Mouse (Mus musculus) stomach, embryonic 16.5 days (tissue): ENCODE results near the gene Srgap1. TPM values are rescaled to one million over a fixed set of nuclear protein-coding genes. Genes with fewer than 3 reads are reported as not detected.

ENCODE experiments used
- ATAC-seq: fragments of 200-750 bp; cut with Nextera tagmentation; 2 replicates; pipeline ENCODE4 v1.8.0; 2017; ENCODE audit warnings: moderate number of reproducible peaks, moderate TSS enrichment; ENCODE audit not compliant: insufficient read depth, low FRiP score
- H3K27ac ChIP-seq: fragments of 300-500 bp; sonication (generic); 2 replicates; pipeline ENCODE4 v1.5.1; 2014; ENCODE audit warnings: low read length
- H3K27me3 ChIP-seq: fragments of 300-500 bp; sonication (generic); 2 replicates; pipeline ENCODE4 v1.6.1; 2014; ENCODE audit warnings: low read length, control low read depth, mixed read lengths; ENCODE audit not compliant: control insufficient read depth, insufficient read depth
- H3K36me3 ChIP-seq: fragments of 300-500 bp; sonication (generic); 2 replicates; pipeline ENCODE4 v1.6.1; 2014; ENCODE audit warnings: low read length; ENCODE audit not compliant: control insufficient read depth, insufficient read depth
- H3K4me1 ChIP-seq: fragments of 300-500 bp; sonication (generic); 2 replicates; pipeline ENCODE4 v1.6.1; 2014; ENCODE audit warnings: low read length, control low read depth, mixed read lengths; ENCODE audit not compliant: control insufficient read depth, insufficient read depth
- H3K4me2 ChIP-seq: fragments of 300-500 bp; sonication (generic); 2 replicates; pipeline ENCODE4 v1.6.1; 2014; ENCODE audit warnings: low read depth, low read length, mixed read lengths
- H3K4me3 ChIP-seq: fragments of 300-500 bp; sonication (generic); replicated peaks from 2 replicates; pipeline ENCODE4 v1.5.1; 2014; ENCODE audit warnings: mild to moderate bottlenecking, low read length
- H3K9ac ChIP-seq: fragments of 300-500 bp; sonication (generic); 2 replicates; pipeline ENCODE4 v1.6.1; 2014; ENCODE audit warnings: low read length
- H3K9me3 ChIP-seq: fragments of 300-500 bp; sonication (generic); replicated peaks from 2 replicates; pipeline ENCODE4 v1.6.1; 2016; ENCODE audit warnings: low read length, control low read depth; ENCODE audit not compliant: control insufficient read depth
- WGBS: fragments of 180-500 bp; shearing (Covaris S2); extraction: QIAGEN DNeasy Blood & Tissue Kit; methylation state at CpG from one replicate; pipeline ENCODE4 v1.1.7; 2014; 5-methylcytosine and 5-hydroxymethylcytosine counted together
- polyA plus RNA-seq: library from polyadenylated mRNA; unstranded; fragments of >200 nt; fragmentation: Nextera tagmentation; extraction: Ambion mirVana; gene quantifications from 2 replicates; pipeline ENCODE4 v1.2.1, GENCODE M21; 2015

Srgap1 gene
- 5.6 and 6.0 TPM in 2 replicates for polyA plus RNA-seq

DNA sequence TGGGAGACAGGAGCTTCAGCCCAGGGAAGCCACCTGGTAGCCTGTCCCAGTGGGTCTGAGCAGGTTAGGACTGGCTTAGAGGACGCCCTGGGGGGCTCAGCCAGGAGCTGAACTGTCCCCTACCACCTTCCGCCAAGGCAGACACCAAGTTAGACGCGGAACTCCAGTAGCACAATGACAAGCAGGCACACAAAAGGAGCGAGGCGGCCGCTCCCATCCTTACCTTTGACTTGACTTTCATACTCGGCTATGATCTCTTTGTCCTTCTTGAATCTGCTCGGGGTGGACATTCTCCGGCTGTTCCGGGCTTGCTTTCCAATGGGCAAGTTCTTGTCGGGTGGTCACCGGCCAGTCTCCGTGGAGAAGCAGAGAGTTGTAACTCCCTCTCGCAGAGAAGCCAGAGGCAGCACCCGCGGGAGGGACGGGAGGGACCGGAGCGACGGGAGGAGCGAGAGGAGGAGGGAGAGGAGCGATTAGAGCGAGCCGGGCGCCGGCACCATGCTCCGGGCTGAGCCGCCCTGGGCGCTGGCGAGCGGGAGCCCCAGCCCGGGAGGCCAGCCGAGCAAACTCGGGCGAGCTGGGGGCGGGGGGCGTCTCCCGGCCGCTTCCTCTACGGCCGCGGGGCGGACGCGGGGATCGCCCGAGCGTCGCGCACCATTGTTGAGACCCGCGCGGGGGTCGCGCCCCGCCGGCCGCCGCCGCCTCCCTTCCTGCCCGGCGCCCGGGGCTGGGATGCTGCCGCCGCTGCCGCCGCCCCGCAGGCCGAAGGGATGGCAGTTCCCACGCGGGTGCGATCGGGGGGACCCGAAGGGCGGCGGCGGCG, at the start of gene Srgap1:
Gene Srgap1, minus strand, starts transcription at position 412 of the 823 bp plus-strand sequence.
- ATAC-seq, result peak; percentile 84
- no peaks in the 10 kb centered on the region; the same call in 1 of the 2 replicates for H3K9me3 ChIP-seq
- WGBS, result under 1% methylated on average over 49 of the region's 79 CpGs
- H3K4me1 ChIP-seq, result peaks cover 11% of the 10 kb centered on the region
- peak within 1 kb of the TSS; percentile 93 for H3K9ac ChIP-seq
- peak within 1 kb of the TSS; percentile 79 for H3K4me2 ChIP-seq
- H3K36me3 ChIP-seq, result no peaks in the 10 kb centered on the region
- no peaks in the 10 kb centered on the region for H3K27me3 ChIP-seq
- H3K27ac ChIP-seq, result peak within 1 kb of the TSS; percentile 85
- peak within 1 kb of the TSS; percentile 83 for H3K4me3 ChIP-seq

DNA sequence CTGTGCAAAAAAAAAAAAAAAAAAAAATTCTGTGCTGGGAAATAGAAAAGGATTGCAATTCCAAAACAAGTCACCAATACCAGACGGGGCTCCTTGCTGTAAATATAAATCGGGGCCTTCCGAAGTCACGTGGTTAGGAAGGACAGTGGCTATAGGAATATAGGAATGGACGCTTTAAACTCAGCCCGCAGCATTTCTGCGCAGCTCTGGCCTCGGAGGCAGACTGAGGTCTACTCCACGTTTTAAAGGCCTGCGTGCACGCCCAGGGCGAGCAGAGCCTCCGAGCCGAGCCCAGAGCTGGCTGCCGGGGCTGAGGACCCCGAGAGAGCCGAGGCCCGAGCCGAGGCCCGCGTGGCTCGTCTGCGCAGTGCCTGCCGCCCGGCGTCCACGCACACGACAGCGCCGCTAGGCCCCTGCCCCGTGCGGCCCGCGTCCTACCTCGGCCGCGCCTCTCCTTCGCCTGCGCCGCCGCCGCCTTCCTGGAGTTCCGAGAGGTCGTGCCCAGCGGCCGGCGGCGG, 49.4 kb upstream of the Srgap1 start:
- peak; percentile 63 for ATAC-seq

GRCm38 (mm10) chr10:122090472-122090871, 43.4 kb upstream of the Srgap1 start:
- Histone ChIP-seq H3K36me3 (peaks cover 24% of the 10 kb centered on the region), H3K4me3 (no peak overlapping the region)
- no peak for ATAC-seq

More for the DNA sequence above, 49.4 kb upstream of the Srgap1 start:
- peak overlapping the region; percentile 89 for H3K9ac ChIP-seq
- peak overlapping the region; percentile 72 for H3K4me2 ChIP-seq
- no peaks in the 10 kb centered on the region for H3K36me3 ChIP-seq
- peak overlapping the region; percentile 93 for H3K27ac ChIP-seq
- H3K4me1 ChIP-seq, result peaks cover 7% of the 10 kb centered on the region
- no peaks in the 10 kb centered on the region for H3K9me3 ChIP-seq
- peak overlapping the region; percentile 74 for H3K4me3 ChIP-seq
- H3K27me3 ChIP-seq, result no peaks in the 10 kb centered on the region
- under 1% methylated on average over 46 of the region's 48 CpGs for WGBS

DNA sequence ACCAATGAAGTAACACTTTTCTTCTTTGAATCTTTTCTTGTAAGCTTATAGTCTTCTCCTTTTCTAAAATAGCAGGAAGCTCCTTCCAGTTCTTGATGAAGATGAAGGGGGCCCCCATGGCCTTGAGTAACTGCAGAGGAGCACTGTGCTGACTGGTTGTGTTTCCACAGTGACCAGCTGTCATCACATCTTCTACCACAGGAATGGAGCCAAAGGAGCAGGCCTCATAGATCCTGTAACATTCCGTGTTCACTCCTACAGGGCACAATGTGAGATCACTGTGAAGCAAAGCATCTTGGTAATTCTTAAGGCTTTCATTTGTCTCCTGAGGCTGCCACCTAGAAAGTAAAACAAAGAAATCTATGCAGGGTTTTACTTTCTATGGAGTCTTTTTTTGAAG, 34.2 kb upstream of the Srgap1 start:
- 79% methylated on average over 1 of the region's 1 CpGs for WGBS

More at GRCm38 (mm10) chr10:122090472-122090871, 43.4 kb upstream of the Srgap1 start:
- 95% methylated on average over 1 of the region's 1 CpGs for WGBS
- no peak overlapping the region for H3K4me2 ChIP-seq
- peaks cover 11% of the 10 kb centered on the region for H3K9me3 ChIP-seq
- no peaks in the 10 kb centered on the region for H3K27me3 ChIP-seq
- H3K9ac ChIP-seq, result no peak overlapping the region
- peaks cover 3% of the 10 kb centered on the region; the same call in 1 of the 2 replicates for H3K4me1 ChIP-seq
- no peak overlapping the region for H3K27ac ChIP-seq

DNA sequence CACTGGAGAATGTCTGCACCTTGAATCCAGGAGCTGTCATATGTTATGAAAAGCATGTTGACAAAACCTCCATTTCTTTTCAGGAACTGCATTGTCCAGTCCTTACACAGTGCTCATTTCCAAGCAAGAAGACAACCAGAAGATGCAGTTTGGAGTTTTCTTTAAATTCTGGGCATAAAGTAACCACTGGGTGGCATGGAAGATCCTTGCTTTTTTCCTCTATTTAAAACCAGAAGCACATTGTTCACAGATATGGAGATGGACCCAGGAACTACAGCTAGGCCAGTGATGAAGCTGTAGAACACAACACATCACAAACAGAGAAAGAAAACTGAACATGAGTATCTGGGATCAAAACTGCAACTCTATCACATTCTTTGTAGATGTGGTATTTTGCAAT, 22.0 kb upstream of the Srgap1 start:
- no peaks in the 10 kb centered on the region for H3K9me3 ChIP-seq
- H3K4me2 ChIP-seq, result no peak overlapping the region
- H3K4me3 ChIP-seq, result no peak overlapping the region
- H3K27ac ChIP-seq, result no peak overlapping the region
- no peaks in the 10 kb centered on the region for H3K27me3 ChIP-seq
- H3K4me1 ChIP-seq, result no peaks in the 10 kb centered on the region
- no peaks in the 10 kb centered on the region for H3K36me3 ChIP-seq
- H3K9ac ChIP-seq, result no peak overlapping the region
- ATAC-seq, result no peak

More for the DNA sequence above, 34.2 kb upstream of the Srgap1 start:
- Histone ChIP-seq H3K9ac (no peak overlapping the region), H3K4me2 (no peak overlapping the region), H3K9me3 (no peaks in the 10 kb centered on the region; the same call in 1 of the 2 replicates), H3K4me1 (no peaks in the 10 kb centered on the region), H3K27me3 (no peaks in the 10 kb centered on the region), H3K36me3 (peaks cover 5% of the 10 kb centered on the region), H3K4me3 (no peak overlapping the region), H3K27ac (no peak overlapping the region)
- ATAC-seq, result no peak

DNA sequence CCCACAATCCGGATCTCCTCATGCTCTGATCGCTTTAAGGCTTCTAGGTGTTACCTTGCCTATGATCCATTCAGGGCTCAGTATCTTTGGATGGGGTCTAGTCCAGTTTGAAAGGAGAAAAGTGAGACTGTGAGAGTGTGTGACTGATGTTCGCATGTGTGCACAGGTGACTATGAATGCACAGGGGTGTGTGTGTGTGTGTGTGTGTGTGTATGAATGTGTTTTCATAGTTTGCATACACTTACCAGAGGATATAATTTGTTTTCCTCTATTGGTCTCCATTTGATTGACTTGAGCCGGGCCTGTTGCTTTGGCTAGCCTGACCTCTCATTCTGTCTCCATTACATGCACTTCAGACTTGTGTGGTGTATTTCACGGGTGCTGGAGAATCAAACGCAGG, 8.7 kb upstream of the Srgap1 start:
- Histone ChIP-seq H3K9ac (no peak overlapping the region), H3K4me1 (no peaks in the 10 kb centered on the region), H3K4me2 (no peak overlapping the region), H3K27me3 (no peaks in the 10 kb centered on the region), H3K36me3 (no peaks in the 10 kb centered on the region), H3K4me3 (no peak overlapping the region), H3K9me3 (no peaks in the 10 kb centered on the region; the same call in 1 of the 2 replicates), H3K27ac (no peak overlapping the region)
- 90% methylated on average over 6 of the region's 6 CpGs for WGBS
- no peak for ATAC-seq

GRCm38 (mm10) chr10:122054535-122054934, 7.4 kb upstream of the Srgap1 start:
- no peaks in the 10 kb centered on the region for H3K36me3 ChIP-seq
- H3K9ac ChIP-seq, result no peak overlapping the region
- H3K9me3 ChIP-seq, result no peaks in the 10 kb centered on the region; the same call in 1 of the 2 replicates
- 0 out of 2 replicates have a peak, but pooled peaks have one; percentile 25 for ATAC-seq
- WGBS, result 16% methylated on average over 8 of the region's 8 CpGs
- H3K27ac ChIP-seq, result no peak overlapping the region
- H3K4me2 ChIP-seq, result no peak overlapping the region
- no peaks in the 10 kb centered on the region for H3K4me1 ChIP-seq
- no peaks in the 10 kb centered on the region for H3K27me3 ChIP-seq
- no peak overlapping the region for H3K4me3 ChIP-seq

DNA sequence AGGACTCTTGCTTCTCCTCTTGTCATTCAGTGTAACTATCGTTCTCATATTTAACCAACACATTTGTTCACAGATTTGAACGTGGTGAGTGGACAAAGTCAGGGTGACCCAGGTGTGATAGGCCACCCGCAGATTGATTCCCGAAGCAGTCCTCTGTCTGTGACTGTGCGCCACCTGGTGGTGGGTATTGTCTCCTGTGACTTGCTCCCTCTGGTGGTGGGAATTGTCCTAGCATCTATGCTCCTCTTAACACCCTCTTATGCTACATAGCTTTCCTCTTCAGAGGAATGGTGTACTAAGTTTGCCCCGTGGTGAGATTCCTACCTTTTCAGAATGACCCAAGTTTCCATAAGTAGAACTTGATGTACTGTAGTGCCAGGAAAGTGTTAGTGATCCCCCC, 4.7 kb upstream of the Srgap1 start:
- ATAC-seq, result no peak
- no peak overlapping the region for H3K27ac ChIP-seq
- H3K36me3 ChIP-seq, result no peaks in the 10 kb centered on the region
- no peaks in the 10 kb centered on the region; the same call in 1 of the 2 replicates for H3K9me3 ChIP-seq
- H3K4me2 ChIP-seq, result no peak overlapping the region
- H3K4me1 ChIP-seq, result 0 out of 2 replicates have a peak, but pooled peaks cover 3% of the 10 kb centered on the region
- no peaks in the 10 kb centered on the region for H3K27me3 ChIP-seq
- WGBS, result 25% methylated on average over 6 of the region's 6 CpGs
- H3K9ac ChIP-seq, result no peak overlapping the region
- H3K4me3 ChIP-seq, result no peak overlapping the region

DNA sequence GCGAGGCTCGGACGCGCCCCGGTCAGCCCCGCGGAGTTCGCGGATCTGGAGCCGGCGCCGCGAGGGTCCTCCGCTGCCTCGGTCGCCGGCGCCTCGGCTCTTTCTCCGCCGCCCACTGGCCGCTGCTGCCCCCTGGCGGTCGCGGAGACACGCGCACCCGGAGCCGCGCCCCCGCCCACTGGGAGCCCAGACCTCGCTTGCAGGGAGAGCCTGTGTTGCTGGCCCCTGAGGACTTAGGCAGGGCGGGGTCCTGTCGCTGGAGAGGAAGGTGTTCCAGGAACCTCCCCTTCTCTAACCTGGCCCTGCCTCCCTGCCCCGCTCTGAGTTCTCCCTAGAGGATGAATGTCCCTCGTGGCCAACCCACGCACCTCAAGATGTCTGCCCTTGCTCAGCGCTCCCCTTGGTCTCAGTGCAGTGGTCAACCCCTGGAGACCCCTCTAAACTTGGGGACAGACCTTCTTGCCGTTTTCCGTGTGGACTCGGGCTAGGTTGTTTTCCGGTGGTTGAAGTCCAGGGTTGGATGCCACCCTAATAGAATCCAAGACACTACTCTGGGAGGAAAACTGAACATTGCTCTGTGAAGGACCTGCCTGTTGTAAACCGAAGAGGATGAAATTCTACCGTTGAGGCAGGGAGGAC, 731 bp upstream of the Srgap1 start:
- 12% methylated on average over 44 of the region's 44 CpGs for WGBS

More for the DNA sequence above, 731 bp upstream of the Srgap1 start:
- Histone ChIP-seq H3K36me3 (no peaks in the 10 kb centered on the region), H3K4me3 (peak overlapping the region; percentile 83), H3K9me3 (no peaks in the 10 kb centered on the region; the same call in 1 of the 2 replicates), H3K27ac (peak overlapping the region; percentile 85), H3K9ac (peak overlapping the region; percentile 93), H3K27me3 (no peaks in the 10 kb centered on the region), H3K4me1 (peaks cover 11% of the 10 kb centered on the region), H3K4me2 (peak overlapping the region; percentile 79)
- ATAC-seq, result peak; percentile 84
